Mouse (Mus musculus): ENCODE data around the gene Gm10031.
"Not testable (repeated sequence)": the region's sequence is repeated elsewhere in the genome, so short reads cannot be mapped to it uniquely, and the experiment has no call there.

- not testable (repeated sequence) for TF ChIP-seq CTCF (IDR thresholded peaks at IDR 0.05; ENCODE audit: control insufficient read depth, insufficient read depth, low read length); POLR2A (IDR thresholded peaks at IDR 0.05; ENCODE audit: borderline replicate concordance, control insufficient read depth, low read depth, low read length)
Measured at GRCm38 (mm10) chr1:156523842-156524241, at the start of gene Gm10031.

Data from bone marrow, adult 2 months (tissue).